Mouse (Mus musculus) urinary bladder, adult 2 months (tissue): ENCODE data around the gene Nfib. TPM values are rescaled to one million over a fixed set of nuclear protein-coding genes. Genes with fewer than 3 reads are reported as not detected.

Source experiments
- DNase-seq: peaks from one replicate; pipeline ENCODE4 v3.0.0; 2022; ENCODE audit warnings: low spot score
- polyA plus RNA-seq: library from polyadenylated mRNA; depleted of rRNA; stranded (reverse); fragments of >200 nt; gene quantifications from 2 replicates; pipeline ENCODE4 v1.2.3, GENCODE M21; 2012

Nfib gene
- polyA plus RNA-seq, 1 experiment, result 28.0 TPM

- no peak for DNase-seq
These were observed 206.3 kb downstream of the Nfib start for GRCm38 (mm10) chr4:82499238-82499637.

- no peak for DNase-seq
These were observed 207.6 kb downstream of the Nfib start for GRCm38 (mm10) chr4:82497671-82498631.

GRCm38 (mm10) chr4:82497141-82497566, 208.4 kb downstream of the Nfib start:
- no peak for DNase-seq

GRCm38 (mm10) chr4:82496383-82496782, 209.2 kb downstream of the Nfib start:
- DNase-seq, result no peak

GRCm38 (mm10) chr4:82495605-82496004, 209.9 kb downstream of the Nfib start:
- no peak for DNase-seq

- no peak for DNase-seq
These were observed 210.7 kb downstream of the Nfib start for GRCm38 (mm10) chr4:82494829-82495228.

GRCm38 (mm10) chr4:82494424-82494823, 211.1 kb downstream of the Nfib start:
- no peak for DNase-seq

- no peak for DNase-seq
These were observed 211.7 kb downstream of the Nfib start for GRCm38 (mm10) chr4:82493865-82494264.

GRCm38 (mm10) chr4:82493363-82493762, 212.2 kb downstream of the Nfib start:
- DNase-seq, result no peak

- no peak for DNase-seq
These were observed 212.8 kb downstream of the Nfib start for GRCm38 (mm10) chr4:82492737-82493136.

- DNase-seq, result no peak
These were observed 215.6 kb downstream of the Nfib start for GRCm38 (mm10) chr4:82489939-82490338.

GRCm38 (mm10) chr4:82485910-82486309, 219.6 kb downstream of the Nfib start:
- no peak for DNase-seq

- DNase-seq, result no peak
These were observed 221.7 kb downstream of the Nfib start for GRCm38 (mm10) chr4:82483871-82484270.

GRCm38 (mm10) chr4:82483298-82483697, 222.3 kb downstream of the Nfib start:
- DNase-seq, result no peak

- no peak for DNase-seq
These were observed 224.9 kb downstream of the Nfib start for GRCm38 (mm10) chr4:82480635-82481034.

GRCm38 (mm10) chr4:82479394-82479793, 226.2 kb downstream of the Nfib start:
- DNase-seq, result no peak

GRCm38 (mm10) chr4:82477742-82478141, 227.8 kb downstream of the Nfib start:
- no peak for DNase-seq

- DNase-seq, result no peak
These were observed 229.1 kb downstream of the Nfib start for GRCm38 (mm10) chr4:82476411-82476810.

GRCm38 (mm10) chr4:82474334-82474733, 231.2 kb downstream of the Nfib start:
- no peak for DNase-seq

- DNase-seq, result no peak
These were observed 234.6 kb downstream of the Nfib start for GRCm38 (mm10) chr4:82470938-82471320.

- DNase-seq, result no peak
These were observed 235.2 kb downstream of the Nfib start for GRCm38 (mm10) chr4:82470212-82470937.

- DNase-seq, result no peak
These were observed 236.6 kb downstream of the Nfib start for GRCm38 (mm10) chr4:82468944-82469343.

GRCm38 (mm10) chr4:82466717-82467116, 238.8 kb downstream of the Nfib start:
- DNase-seq, result no peak
